Mouse (Mus musculus): ENCODE data around the gene Ly86. TPM values are rescaled to one million over a fixed set of nuclear protein-coding genes. Genes with fewer than 3 reads are reported as not detected.

Ly86 gene
- polyA plus RNA-seq, 1 experiment from 2014 or later, result 5.3 TPM

GRCm38 (mm10) chr13:37403708-37404107 lies 58.7 kb downstream of the Ly86 start:
- WGBS, result 83% methylated on average over 2 of the region's 2 CpGs
- no peak for DNase-seq (ENCODE audit: low spot score)
- no peaks in the 10 kb centered on the region for H3K36me3 ChIP-seq (ENCODE audit: control insufficient read depth, insufficient read depth, low read length)

GRCm38 (mm10) chr13:37415696-37416095 lies 70.7 kb downstream of the Ly86 start:
- ATAC-seq (ENCODE audit: insufficient read depth, low FRiP score, low TSS enrichment) (no peak), DNase-seq (ENCODE audit: low spot score) (no peak)
- WGBS, result 96% methylated on average over 1 of the region's 1 CpGs
- no peaks in the 10 kb centered on the region for H3K9me3 ChIP-seq (ENCODE audit: control insufficient read depth, low read length)
- H3K4me3 ChIP-seq (ENCODE audit: low read depth, low read length), result no peak overlapping the region
- no peaks in the 10 kb centered on the region for H3K27me3 ChIP-seq (ENCODE audit: control insufficient read depth, insufficient read depth, low read length)
- H3K4me2 ChIP-seq (ENCODE audit: low read depth), result no peak overlapping the region
- no peaks in the 10 kb centered on the region for H3K4me1 ChIP-seq (ENCODE audit: control insufficient read depth, insufficient read depth, low read length)
- no peak overlapping the region for H3K9ac ChIP-seq (ENCODE audit: low read length)
- H3K36me3 ChIP-seq (ENCODE audit: control insufficient read depth, insufficient read depth, low read length), result no peaks in the 10 kb centered on the region
- H3K27ac ChIP-seq (ENCODE audit: low read depth, low read length), result no peak overlapping the region

More at GRCm38 (mm10) chr13:37403708-37404107, 58.7 kb downstream of the Ly86 start:
- no peaks in the 10 kb centered on the region for H3K9me3 ChIP-seq (ENCODE audit: control insufficient read depth, low read length)
- H3K4me1 ChIP-seq (ENCODE audit: control insufficient read depth, insufficient read depth, low read length), result no peaks in the 10 kb centered on the region
- H3K9ac ChIP-seq (ENCODE audit: low read length), result no peak overlapping the region
- no peaks in the 10 kb centered on the region for H3K27me3 ChIP-seq (ENCODE audit: control insufficient read depth, insufficient read depth, low read length)
- H3K4me2 ChIP-seq (ENCODE audit: low read depth), result no peak overlapping the region
- ATAC-seq (ENCODE audit: insufficient read depth, low FRiP score, low TSS enrichment), result no peak
- no peak overlapping the region for H3K4me3 ChIP-seq (ENCODE audit: low read depth, low read length)
- no peak overlapping the region for H3K27ac ChIP-seq (ENCODE audit: low read depth, low read length)

- DNase-seq (ENCODE audit: low spot score), result no peak
- no peaks in the 10 kb centered on the region for H3K9me3 ChIP-seq (ENCODE audit: control insufficient read depth, low read length)
- H3K9ac ChIP-seq (ENCODE audit: low read length), result no peak overlapping the region
- ATAC-seq (ENCODE audit: insufficient read depth, low FRiP score, low TSS enrichment), result no peak
- no peak overlapping the region for H3K4me3 ChIP-seq (ENCODE audit: low read depth, low read length)
- H3K4me2 ChIP-seq (ENCODE audit: low read depth), result no peak overlapping the region
- no peak overlapping the region for H3K27ac ChIP-seq (ENCODE audit: low read depth, low read length)
- H3K36me3 ChIP-seq (ENCODE audit: control insufficient read depth, insufficient read depth, low read length), result no peaks in the 10 kb centered on the region
- H3K27me3 ChIP-seq (ENCODE audit: control insufficient read depth, insufficient read depth, low read length), result no peaks in the 10 kb centered on the region
- 93% methylated on average over 6 of the region's 6 CpGs for WGBS
- no peaks in the 10 kb centered on the region for H3K4me1 ChIP-seq (ENCODE audit: control insufficient read depth, insufficient read depth, low read length)
These were observed 78.4 kb downstream of the Ly86 start for GRCm38 (mm10) chr13:37423416-37423815.

GRCm38 (mm10) chr13:37424904-37425303 lies 79.9 kb downstream of the Ly86 start:
- Histone ChIP-seq H3K4me2 (ENCODE audit: low read depth) (no peak overlapping the region), H3K4me1 (ENCODE audit: control insufficient read depth, insufficient read depth, low read length) (no peaks in the 10 kb centered on the region), H3K27ac (ENCODE audit: low read depth, low read length) (no peak overlapping the region), H3K27me3 (ENCODE audit: control insufficient read depth, insufficient read depth, low read length) (no peaks in the 10 kb centered on the region), H3K4me3 (ENCODE audit: low read depth, low read length) (no peak overlapping the region), H3K9ac (ENCODE audit: low read length) (no peak overlapping the region), H3K36me3 (ENCODE audit: control insufficient read depth, insufficient read depth, low read length) (no peaks in the 10 kb centered on the region), H3K9me3 (ENCODE audit: control insufficient read depth, low read length) (no peaks in the 10 kb centered on the region)
- no peak for DNase-seq (ENCODE audit: low spot score)
- no peak for ATAC-seq (ENCODE audit: insufficient read depth, low FRiP score, low TSS enrichment)
- WGBS, result 90% methylated on average over 6 of the region's 6 CpGs

GRCm38 (mm10) chr13:37425406-37425805 lies 80.4 kb downstream of the Ly86 start:
- no peak overlapping the region for H3K9ac ChIP-seq (ENCODE audit: low read length)
- ATAC-seq (ENCODE audit: insufficient read depth, low FRiP score, low TSS enrichment) (no peak), DNase-seq (ENCODE audit: low spot score) (no peak)
- H3K4me3 ChIP-seq (ENCODE audit: low read depth, low read length), result no peak overlapping the region
- H3K27ac ChIP-seq (ENCODE audit: low read depth, low read length), result no peak overlapping the region
- no peaks in the 10 kb centered on the region for H3K9me3 ChIP-seq (ENCODE audit: control insufficient read depth, low read length)
- no peak overlapping the region for H3K4me2 ChIP-seq (ENCODE audit: low read depth)
- H3K4me1 ChIP-seq (ENCODE audit: control insufficient read depth, insufficient read depth, low read length), result no peaks in the 10 kb centered on the region
- H3K36me3 ChIP-seq (ENCODE audit: control insufficient read depth, insufficient read depth, low read length), result no peaks in the 10 kb centered on the region
- 50% methylated on average over 3 of the region's 3 CpGs for WGBS
- no peaks in the 10 kb centered on the region for H3K27me3 ChIP-seq (ENCODE audit: control insufficient read depth, insufficient read depth, low read length)

- Histone ChIP-seq H3K9ac (ENCODE audit: low read length) (no peak overlapping the region), H3K27ac (ENCODE audit: low read depth, low read length) (no peak overlapping the region), H3K9me3 (ENCODE audit: control insufficient read depth, low read length) (no peaks in the 10 kb centered on the region), H3K27me3 (ENCODE audit: control insufficient read depth, insufficient read depth, low read length) (no peaks in the 10 kb centered on the region), H3K4me1 (ENCODE audit: control insufficient read depth, insufficient read depth, low read length) (no peaks in the 10 kb centered on the region), H3K36me3 (ENCODE audit: control insufficient read depth, insufficient read depth, low read length) (no peaks in the 10 kb centered on the region), H3K4me3 (ENCODE audit: low read depth, low read length) (no peak overlapping the region), H3K4me2 (ENCODE audit: low read depth) (no peak overlapping the region)
- DNase-seq (ENCODE audit: low spot score) (no peak), ATAC-seq (ENCODE audit: insufficient read depth, low FRiP score, low TSS enrichment) (no peak)
- 86% methylated on average over 12 of the region's 12 CpGs for WGBS
These were observed 81.7 kb downstream of the Ly86 start for GRCm38 (mm10) chr13:37426578-37427336.

GRCm38 (mm10) chr13:37428496-37428895 lies 83.5 kb downstream of the Ly86 start:
- Histone ChIP-seq H3K36me3 (ENCODE audit: control insufficient read depth, insufficient read depth, low read length) (no peaks in the 10 kb centered on the region), H3K27me3 (ENCODE audit: control insufficient read depth, insufficient read depth, low read length) (no peaks in the 10 kb centered on the region), H3K9me3 (ENCODE audit: control insufficient read depth, low read length) (no peaks in the 10 kb centered on the region), H3K4me3 (ENCODE audit: low read depth, low read length) (no peak overlapping the region), H3K9ac (ENCODE audit: low read length) (no peak overlapping the region), H3K4me1 (ENCODE audit: control insufficient read depth, insufficient read depth, low read length) (no peaks in the 10 kb centered on the region), H3K4me2 (ENCODE audit: low read depth) (no peak overlapping the region), H3K27ac (ENCODE audit: low read depth, low read length) (no peak overlapping the region)
- ATAC-seq (ENCODE audit: insufficient read depth, low FRiP score, low TSS enrichment) (no peak), DNase-seq (ENCODE audit: low spot score) (no peak)
- 84% methylated on average over 3 of the region's 3 CpGs for WGBS

- Histone ChIP-seq H3K4me2 (ENCODE audit: low read depth) (no peak overlapping the region), H3K9me3 (ENCODE audit: control insufficient read depth, low read length) (no peaks in the 10 kb centered on the region), H3K4me3 (ENCODE audit: low read depth, low read length) (no peak overlapping the region), H3K27me3 (ENCODE audit: control insufficient read depth, insufficient read depth, low read length) (0 out of 2 replicates have a peak, but pooled peaks cover 2% of the 10 kb centered on the region), H3K9ac (ENCODE audit: low read length) (no peak overlapping the region), H3K36me3 (ENCODE audit: control insufficient read depth, insufficient read depth, low read length) (no peaks in the 10 kb centered on the region), H3K27ac (ENCODE audit: low read depth, low read length) (no peak overlapping the region), H3K4me1 (ENCODE audit: control insufficient read depth, insufficient read depth, low read length) (no peaks in the 10 kb centered on the region)
- WGBS, result 77% methylated on average over 8 of the region's 8 CpGs
- ATAC-seq (ENCODE audit: insufficient read depth, low FRiP score, low TSS enrichment) (no peak), DNase-seq (ENCODE audit: low spot score) (no peak)
These were observed 84.8 kb downstream of the Ly86 start for GRCm38 (mm10) chr13:37429661-37430271.

- Histone ChIP-seq H3K27me3 (ENCODE audit: control insufficient read depth, insufficient read depth, low read length) (peaks cover 9% of the 10 kb centered on the region), H3K9ac (ENCODE audit: low read length) (no peak overlapping the region), H3K36me3 (ENCODE audit: control insufficient read depth, insufficient read depth, low read length) (no peaks in the 10 kb centered on the region), H3K9me3 (ENCODE audit: control insufficient read depth, low read length) (no peaks in the 10 kb centered on the region), H3K27ac (ENCODE audit: low read depth, low read length) (no peak overlapping the region), H3K4me3 (ENCODE audit: low read depth, low read length) (no peak overlapping the region), H3K4me2 (ENCODE audit: low read depth) (no peak overlapping the region), H3K4me1 (ENCODE audit: control insufficient read depth, insufficient read depth, low read length) (no peaks in the 10 kb centered on the region)
- WGBS, result 93% methylated on average over 2 of the region's 2 CpGs
- DNase-seq (ENCODE audit: low spot score) (no peak), ATAC-seq (ENCODE audit: insufficient read depth, low FRiP score, low TSS enrichment) (no peak)
These were observed 86.7 kb downstream of the Ly86 start for GRCm38 (mm10) chr13:37431707-37432106.
